Mouse (Mus musculus): ENCODE measurements around the gene Capn9. TPM values are rescaled to one million over a fixed set of nuclear protein-coding genes. Genes with fewer than 3 reads are reported as not detected.
A peak's percentile ranks its signal among the peaks of the same experiment; 100 is the strongest.

Capn9 gene
- polyA plus RNA-seq, 1 experiment from 2014 or later, result 0.19 TPM

DNA sequence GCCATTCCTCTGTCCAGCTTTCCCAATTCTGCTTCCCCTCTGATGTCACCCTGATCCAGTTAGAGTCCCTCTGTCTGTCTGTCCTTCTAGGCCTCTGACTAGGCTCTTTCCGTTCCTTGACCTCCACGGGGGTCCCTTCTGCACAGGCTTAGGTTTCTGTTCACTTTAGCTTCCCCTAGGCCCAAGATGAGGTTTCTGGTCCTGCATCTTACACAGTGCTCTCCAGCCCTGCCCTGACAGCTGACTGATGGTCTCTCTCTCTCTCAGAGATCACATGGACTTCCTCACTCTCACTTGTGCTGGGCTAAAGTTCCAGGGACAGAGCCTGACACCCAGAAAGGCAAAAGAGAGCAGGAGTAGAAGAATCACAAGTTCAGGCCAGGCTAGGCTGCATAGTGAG, 10.6 kb downstream of the Capn9 start:
- Histone ChIP-seq H3K4me2 (ENCODE audit: low read depth, low read length) (no peak overlapping the region), H3K9me3 (ENCODE audit: control insufficient read depth, low read length) (no peaks in the 10 kb centered on the region), H3K36me3 (ENCODE audit: control insufficient read depth, insufficient read depth, low read length) (no peaks in the 10 kb centered on the region), H3K4me3 (ENCODE audit: low read length) (no peak overlapping the region), H3K9ac (ENCODE audit: low read length) (no peak overlapping the region), H3K4me1 (replicated peaks; ENCODE audit: control insufficient read depth, insufficient read depth, low read length) (peaks cover 9% of the 10 kb centered on the region; the same call in 1 of the 2 replicates), H3K27me3 (ENCODE audit: control insufficient read depth, insufficient read depth, low read depth, low read length) (no peaks in the 10 kb centered on the region), H3K27ac (ENCODE audit: low read length) (no peak overlapping the region)
- no peak for ATAC-seq (ENCODE audit: low read depth)
- WGBS, result 76% methylated on average over 2 of the region's 2 CpGs

DNA sequence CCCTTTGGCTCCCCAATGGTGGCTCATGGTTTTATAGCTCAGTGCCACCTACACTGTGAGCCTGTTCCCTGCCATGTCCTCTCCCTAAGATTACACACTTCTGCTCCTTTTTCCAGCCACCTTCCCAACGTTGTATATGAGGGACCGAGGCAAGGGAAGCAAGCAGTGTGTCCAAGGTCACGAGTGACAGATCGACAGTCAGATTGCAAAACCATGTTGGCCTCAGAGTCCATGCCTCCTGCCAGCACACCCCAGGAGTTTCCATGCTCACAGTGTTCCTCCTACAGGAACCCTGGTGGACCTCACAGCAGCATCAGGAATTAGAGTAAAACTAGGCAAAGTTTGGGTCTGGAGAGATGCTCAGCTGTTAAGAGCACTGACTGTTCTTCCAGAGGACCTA, 13.5 kb downstream of the Capn9 start:
- H3K9ac ChIP-seq (ENCODE audit: low read length), result no peak overlapping the region
- 68% methylated on average over 4 of the region's 4 CpGs for WGBS
- no peak for ATAC-seq (ENCODE audit: low read depth)
- no peaks in the 10 kb centered on the region for H3K27me3 ChIP-seq (ENCODE audit: control insufficient read depth, insufficient read depth, low read depth, low read length)
- peaks cover 9% of the 10 kb centered on the region; the same call in 1 of the 2 replicates for H3K4me1 ChIP-seq (replicated peaks; ENCODE audit: control insufficient read depth, insufficient read depth, low read length)
- H3K36me3 ChIP-seq (ENCODE audit: control insufficient read depth, insufficient read depth, low read length), result no peaks in the 10 kb centered on the region
- H3K4me3 ChIP-seq (ENCODE audit: low read length), result no peak overlapping the region
- no peak overlapping the region for H3K4me2 ChIP-seq (ENCODE audit: low read depth, low read length)
- H3K27ac ChIP-seq (ENCODE audit: low read length), result no peak overlapping the region
- H3K9me3 ChIP-seq (ENCODE audit: control insufficient read depth, low read length), result no peaks in the 10 kb centered on the region

DNA sequence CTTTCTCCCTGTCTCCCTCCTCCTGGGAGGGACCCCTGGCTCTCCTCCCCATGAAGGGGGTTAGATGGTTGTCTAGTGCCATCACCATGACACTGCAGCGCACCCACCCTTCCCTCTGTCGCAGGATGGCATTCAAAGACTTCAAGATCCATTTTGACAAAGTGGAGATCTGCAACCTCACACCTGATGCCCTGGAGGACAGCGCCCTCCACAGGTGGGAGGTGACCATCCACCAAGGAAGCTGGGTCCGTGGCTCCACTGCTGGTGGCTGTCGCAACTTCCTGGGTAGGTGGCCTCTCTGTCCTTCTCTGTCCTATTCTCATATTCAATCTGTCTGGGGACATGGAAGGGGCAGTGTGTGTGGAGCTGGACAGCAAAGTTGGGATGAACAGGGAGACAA, 28.2 kb downstream of the Capn9 start:
- no peak for ATAC-seq (ENCODE audit: low read depth)
- H3K36me3 ChIP-seq (ENCODE audit: control insufficient read depth, insufficient read depth, low read length), result no peaks in the 10 kb centered on the region
- H3K4me2 ChIP-seq (ENCODE audit: low read depth, low read length), result no peak overlapping the region
- H3K27me3 ChIP-seq (ENCODE audit: control insufficient read depth, insufficient read depth, low read depth, low read length), result no peaks in the 10 kb centered on the region
- no peak overlapping the region for H3K9ac ChIP-seq (ENCODE audit: low read length)
- H3K4me3 ChIP-seq (ENCODE audit: low read length), result no peak overlapping the region
- WGBS, result 69% methylated on average over 5 of the region's 5 CpGs
- no peaks in the 10 kb centered on the region for H3K9me3 ChIP-seq (ENCODE audit: control insufficient read depth, low read length)
- H3K27ac ChIP-seq (ENCODE audit: low read length), result no peak overlapping the region
- H3K4me1 ChIP-seq (replicated peaks; ENCODE audit: control insufficient read depth, insufficient read depth, low read length), result no peaks in the 10 kb centered on the region

DNA sequence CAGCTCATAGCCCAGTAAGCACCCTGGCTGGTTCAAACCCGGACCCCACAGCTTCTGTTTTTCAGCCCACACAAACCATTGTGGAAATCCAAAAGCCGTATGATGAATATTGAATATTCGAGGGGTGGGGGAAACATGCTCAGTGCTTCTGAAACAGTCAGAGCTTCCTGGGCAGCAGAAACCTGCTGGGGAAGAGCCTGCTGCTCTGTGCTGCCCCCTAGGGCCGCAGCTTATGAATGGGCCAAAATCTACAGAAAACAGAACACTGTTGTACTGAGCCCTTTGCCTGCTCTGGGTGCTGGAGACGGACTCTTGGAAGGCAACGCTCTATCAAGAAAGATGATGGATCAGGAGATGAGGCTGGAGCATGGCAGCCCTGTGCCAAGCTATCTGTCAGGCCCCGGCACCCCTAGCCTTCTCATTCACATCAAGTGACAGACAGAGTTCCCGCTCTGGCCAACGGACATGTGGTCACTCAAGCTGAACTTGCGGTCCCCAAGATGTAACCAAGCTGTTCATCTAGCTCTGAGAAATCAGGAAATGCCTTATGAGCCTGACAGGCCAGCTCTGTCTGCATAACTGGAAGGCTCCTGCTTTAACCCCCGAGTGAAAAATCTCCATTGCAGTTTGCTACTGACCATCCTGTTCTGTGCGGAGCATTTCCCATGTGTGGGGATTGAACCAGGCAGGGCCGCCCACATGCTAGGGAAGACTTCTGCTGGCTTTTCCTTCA, 32.5 kb downstream of the Capn9 start:
- Histone ChIP-seq H3K36me3 (ENCODE audit: control insufficient read depth, insufficient read depth, low read length) (no peaks in the 10 kb centered on the region), H3K4me1 (replicated peaks; ENCODE audit: control insufficient read depth, insufficient read depth, low read length) (no peaks in the 10 kb centered on the region), H3K4me3 (ENCODE audit: low read length) (no peak overlapping the region), H3K27me3 (ENCODE audit: control insufficient read depth, insufficient read depth, low read depth, low read length) (no peaks in the 10 kb centered on the region), H3K9me3 (ENCODE audit: control insufficient read depth, low read length) (no peaks in the 10 kb centered on the region), H3K9ac (ENCODE audit: low read length) (no peak overlapping the region), H3K27ac (ENCODE audit: low read length) (no peak overlapping the region), H3K4me2 (ENCODE audit: low read depth, low read length) (no peak overlapping the region)
- 53% methylated on average over 13 of the region's 13 CpGs for WGBS
- ATAC-seq (ENCODE audit: low read depth), result peak; percentile 57; the same call in 1 of the 2 replicates

DNA sequence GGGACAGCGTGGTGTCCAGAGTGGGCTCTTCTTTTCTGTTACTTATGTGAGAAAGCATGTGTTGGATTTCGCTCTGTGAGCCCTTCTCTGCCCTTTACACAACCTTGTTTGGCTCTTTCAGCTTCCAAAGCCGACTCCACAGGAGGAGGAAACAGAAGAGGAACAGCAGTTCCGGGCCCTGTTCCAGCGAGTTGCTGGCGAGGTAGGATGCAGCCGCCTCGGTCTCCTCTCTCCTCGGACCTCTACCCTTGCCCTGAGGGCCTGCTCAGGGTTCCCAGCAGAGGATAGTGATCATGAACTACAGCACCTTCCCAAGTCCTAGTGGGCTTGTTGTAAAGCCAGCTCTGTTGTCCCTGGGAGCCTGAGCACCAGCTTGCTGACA, 33.1 kb downstream of the Capn9 start:
- no peak for ATAC-seq (ENCODE audit: low read depth)
- Histone ChIP-seq H3K4me3 (ENCODE audit: low read length) (no peak overlapping the region), H3K27me3 (ENCODE audit: control insufficient read depth, insufficient read depth, low read depth, low read length) (no peaks in the 10 kb centered on the region), H3K9me3 (ENCODE audit: control insufficient read depth, low read length) (no peaks in the 10 kb centered on the region), H3K9ac (ENCODE audit: low read length) (no peak overlapping the region), H3K4me2 (ENCODE audit: low read depth, low read length) (no peak overlapping the region), H3K36me3 (ENCODE audit: control insufficient read depth, insufficient read depth, low read length) (no peaks in the 10 kb centered on the region), H3K4me1 (replicated peaks; ENCODE audit: control insufficient read depth, insufficient read depth, low read length) (no peaks in the 10 kb centered on the region), H3K27ac (ENCODE audit: low read length) (no peak overlapping the region)
- WGBS, result 59% methylated on average over 9 of the region's 9 CpGs

DNA sequence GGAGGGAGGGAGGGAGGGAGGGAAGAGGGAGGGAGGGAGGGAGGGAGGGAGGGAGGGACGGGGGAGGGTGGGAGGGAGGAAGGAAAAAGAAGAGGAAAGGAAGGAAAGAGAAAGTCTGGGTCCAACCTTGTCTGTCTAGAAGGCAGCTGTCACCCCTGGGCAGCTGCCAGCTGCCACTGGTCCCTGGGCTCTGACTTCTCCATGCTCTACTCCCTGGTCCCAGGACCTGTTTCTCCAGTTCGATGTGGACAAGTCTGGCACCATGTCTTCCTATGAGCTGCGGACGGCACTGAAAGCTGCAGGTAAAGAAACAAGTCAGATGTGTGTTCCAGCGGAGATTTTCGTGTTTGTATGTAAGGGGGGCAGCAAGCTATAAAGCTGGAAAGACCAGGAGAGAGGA, 38.4 kb downstream of the Capn9 start:
- no peak overlapping the region for H3K9ac ChIP-seq (ENCODE audit: low read length)
- peaks cover 2% of the 10 kb centered on the region; the same call in 1 of the 2 replicates for H3K4me1 ChIP-seq (replicated peaks; ENCODE audit: control insufficient read depth, insufficient read depth, low read length)
- H3K36me3 ChIP-seq (ENCODE audit: control insufficient read depth, insufficient read depth, low read length), result no peaks in the 10 kb centered on the region
- H3K4me2 ChIP-seq (ENCODE audit: low read depth, low read length), result no peak overlapping the region
- peaks cover 2% of the 10 kb centered on the region; the same call in 1 of the 2 replicates for H3K27me3 ChIP-seq (ENCODE audit: control insufficient read depth, insufficient read depth, low read depth, low read length)
- no peak overlapping the region for H3K4me3 ChIP-seq (ENCODE audit: low read length)
- no peaks in the 10 kb centered on the region for H3K9me3 ChIP-seq (ENCODE audit: control insufficient read depth, low read length)
- no peak for ATAC-seq (ENCODE audit: low read depth)
- WGBS, result 62% methylated on average over 5 of the region's 6 CpGs
- no peak overlapping the region for H3K27ac ChIP-seq (ENCODE audit: low read length)

DNA sequence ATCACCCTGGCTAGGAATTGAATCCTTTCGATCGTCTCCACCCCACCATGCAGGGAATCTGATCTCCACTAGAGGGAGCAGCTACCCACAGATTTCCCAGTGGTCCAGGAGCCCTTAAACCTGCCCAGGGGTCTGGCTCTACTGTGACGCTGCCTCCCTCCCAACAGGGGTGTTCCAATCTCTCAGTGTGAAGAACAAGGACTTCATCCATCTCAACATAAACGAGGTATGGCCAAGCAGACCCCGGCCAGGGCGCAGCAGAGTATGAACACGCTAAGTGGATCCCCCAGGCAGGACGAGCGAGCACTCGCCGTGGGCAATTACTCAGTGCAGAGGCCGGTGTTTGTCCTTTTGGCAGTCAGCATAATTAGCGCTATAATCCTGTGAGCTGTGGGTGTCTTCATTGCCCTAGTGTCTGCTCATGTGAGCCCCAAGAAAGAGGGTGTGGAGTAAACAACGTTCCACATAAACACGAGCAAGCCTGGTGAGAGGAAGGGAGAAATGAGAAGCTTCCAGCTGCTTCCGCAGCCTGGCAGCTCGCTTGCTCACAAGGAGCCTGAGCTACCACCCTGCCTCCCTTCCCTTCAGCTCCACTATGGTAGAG, 41.5 kb downstream of the Capn9 start:
- Histone ChIP-seq H3K36me3 (ENCODE audit: control insufficient read depth, insufficient read depth, low read length) (no peaks in the 10 kb centered on the region), H3K4me2 (ENCODE audit: low read depth, low read length) (peak overlapping the region; percentile 61), H3K27me3 (ENCODE audit: control insufficient read depth, insufficient read depth, low read depth, low read length) (peaks cover 2% of the 10 kb centered on the region; the same call in 1 of the 2 replicates), H3K4me1 (replicated peaks; ENCODE audit: control insufficient read depth, insufficient read depth, low read length) (peaks cover 2% of the 10 kb centered on the region; the same call in 1 of the 2 replicates), H3K4me3 (ENCODE audit: low read length) (peak overlapping the region; percentile 37), H3K9me3 (ENCODE audit: control insufficient read depth, low read length) (no peaks in the 10 kb centered on the region), H3K27ac (ENCODE audit: low read length) (no peak overlapping the region), H3K9ac (ENCODE audit: low read length) (peak overlapping the region; percentile 62)
- peak; percentile 77 for ATAC-seq (ENCODE audit: low read depth)
- whole genome bisulfite sequencing, result 12% methylated on average over 17 of the region's 17 CpGs

DNA sequence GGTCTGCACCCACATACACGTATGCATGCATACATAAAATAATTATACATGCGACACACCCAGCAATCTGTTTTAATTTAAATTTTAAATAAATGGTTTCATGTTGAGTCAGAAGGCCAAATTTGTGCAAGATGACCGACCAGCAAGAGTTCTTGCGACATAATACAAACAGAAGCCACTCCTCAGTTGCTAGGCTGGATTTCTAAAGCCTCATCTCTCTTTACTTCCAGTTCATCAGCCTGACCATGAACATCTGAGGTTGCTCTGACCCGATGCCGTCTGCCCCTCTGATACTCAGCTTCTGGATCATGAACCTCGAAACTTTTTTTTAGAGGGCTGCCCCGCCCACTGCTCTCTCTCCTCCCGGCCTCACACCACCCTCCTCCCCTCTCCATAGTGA, 42.3 kb downstream of the Capn9 start:
- H3K36me3 ChIP-seq (ENCODE audit: control insufficient read depth, insufficient read depth, low read length), result no peaks in the 10 kb centered on the region
- H3K4me3 ChIP-seq (ENCODE audit: low read length), result no peak overlapping the region
- no peaks in the 10 kb centered on the region for H3K9me3 ChIP-seq (ENCODE audit: control insufficient read depth, low read length)
- H3K4me1 ChIP-seq (replicated peaks; ENCODE audit: control insufficient read depth, insufficient read depth, low read length), result peaks cover 2% of the 10 kb centered on the region; the same call in 1 of the 2 replicates
- peaks cover 2% of the 10 kb centered on the region; the same call in 1 of the 2 replicates for H3K27me3 ChIP-seq (ENCODE audit: control insufficient read depth, insufficient read depth, low read depth, low read length)
- H3K27ac ChIP-seq (ENCODE audit: low read length), result no peak overlapping the region
- WGBS, result 40% methylated on average over 9 of the region's 9 CpGs
- no peak overlapping the region for H3K4me2 ChIP-seq (ENCODE audit: low read depth, low read length)
- ATAC-seq (ENCODE audit: low read depth), result peak; percentile 38; the same call in 1 of the 2 replicates
- H3K9ac ChIP-seq (ENCODE audit: low read length), result no peak overlapping the region

DNA sequence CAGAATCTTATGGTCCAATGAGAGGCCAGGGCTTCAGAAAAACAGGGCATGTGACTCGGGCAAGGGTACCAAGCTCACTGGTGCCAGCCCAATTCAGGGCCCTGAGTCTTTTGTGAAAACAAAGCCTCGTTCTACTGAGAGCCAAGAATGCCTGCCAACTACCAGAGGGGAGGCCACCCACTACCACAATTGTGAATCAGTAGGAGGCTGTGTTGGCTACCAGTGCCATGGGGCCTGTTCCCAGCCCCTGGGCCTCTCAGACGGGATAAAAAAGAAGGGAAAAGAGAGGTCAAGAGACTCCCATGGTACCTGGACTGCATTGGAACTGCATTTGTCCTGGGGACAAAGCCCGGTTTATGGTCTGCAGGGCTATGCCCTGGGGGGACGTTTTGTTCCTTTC, 45.3 kb downstream of the Capn9 start:
- Histone ChIP-seq H3K4me2 (ENCODE audit: low read depth, low read length) (no peak overlapping the region), H3K4me3 (ENCODE audit: low read length) (no peak overlapping the region), H3K27me3 (ENCODE audit: control insufficient read depth, insufficient read depth, low read depth, low read length) (peaks cover 2% of the 10 kb centered on the region; the same call in 1 of the 2 replicates), H3K9me3 (ENCODE audit: control insufficient read depth, low read length) (no peaks in the 10 kb centered on the region), H3K9ac (ENCODE audit: low read length) (no peak overlapping the region), H3K36me3 (ENCODE audit: control insufficient read depth, insufficient read depth, low read length) (no peaks in the 10 kb centered on the region), H3K27ac (ENCODE audit: low read length) (no peak overlapping the region), H3K4me1 (replicated peaks; ENCODE audit: control insufficient read depth, insufficient read depth, low read length) (peaks cover 2% of the 10 kb centered on the region; the same call in 1 of the 2 replicates)
- 64% methylated on average over 5 of the region's 5 CpGs for WGBS
- ATAC-seq (ENCODE audit: low read depth), result no peak

All from lung, embryonic 16.5 days (tissue).